13 mouse cellular contexts compared by ENCODE assay signal in genomic region chr9:60873257-60874054, GRCm38 (mm10).
DNase-seq lines count a peak whose midpoint lies in the region; ATAC-seq and TF ChIP-seq lines count a peak whose summit lies in the region.
"Had no signal": no experiment of that assay in that cellular context is flagged by ENCODE, and none has a peak within 500 bp of the region (broad histone marks: within the 10 kb centered on the region; RNA-seq: fewer than 3 reads in every experiment).

No protein-coding gene starts in this region.

- H3K4me1 ChIP-seq in hindbrain, embryonic 16.5 days (ENCODE audit: control insufficient read depth, insufficient read depth, low read depth, low read length) = peaks cover 9% of the 10 kb centered on the region
- peaks cover 20% of the 10 kb centered on the region for H3K4me1 ChIP-seq in hindbrain, embryonic 10.5 days (replicated peaks)
- peaks cover 15% of the 10 kb centered on the region for H3K4me1 ChIP-seq in lung, embryonic 15.5 days
- H3K4me1 ChIP-seq in lung, adult 2 months (ENCODE audit: control insufficient read depth, insufficient read depth, low read length) = no peaks in the 10 kb centered on the region
- H3K4me1 ChIP-seq: embryonic facial prominence, embryonic 12.5 days; liver, embryonic 13.5 days had no signal

- no peak for DNase-seq in hindbrain, embryonic 10.5 days (ENCODE audit: low spot score)
- DNase-seq in lung, adult 2 months = no peak
- DNase-seq in NIH3T3 (ENCODE audit: low read depth) = peak; percentile 9
- peak; percentile 26 for DNase-seq in retina, embryonic 14.5 days (ENCODE audit: low spot score)
- no peak for DNase-seq in adrenal gland, postnatal 14 days
- DNase-seq in urinary bladder, postnatal 10 days (ENCODE audit: low spot score) = no peak
- DNase-seq: cerebellum, postnatal 10 days; liver, embryonic 13.5 days had no signal

- H3K4me2 ChIP-seq in hindbrain, embryonic 16.5 days (ENCODE audit: low read length) = no peak overlapping the region
- no peak overlapping the region for H3K4me2 ChIP-seq in lung, embryonic 15.5 days
- H3K4me2 ChIP-seq: embryonic facial prominence, embryonic 12.5 days; hindbrain, embryonic 12.5 days; liver, embryonic 13.5 days; midbrain, embryonic 12.5 days had no signal

- H3K27me3 ChIP-seq in hindbrain, embryonic 16.5 days (replicated peaks; ENCODE audit: control insufficient read depth, insufficient read depth, low read length) = no peaks in the 10 kb centered on the region
- H3K27me3 ChIP-seq in hindbrain, embryonic 10.5 days (ENCODE audit: insufficient read depth, poor library complexity, severe bottlenecking) = no peaks in the 10 kb centered on the region
- H3K27me3 ChIP-seq in lung, embryonic 15.5 days = no peaks in the 10 kb centered on the region
- H3K27me3 ChIP-seq: embryonic facial prominence, embryonic 12.5 days; hindbrain, embryonic 12.5 days; liver, embryonic 13.5 days; midbrain, embryonic 12.5 days had no signal

- H3K9ac ChIP-seq in hindbrain, embryonic 16.5 days (ENCODE audit: low read depth, low read length) = no peak overlapping the region
- no peak overlapping the region for H3K9ac ChIP-seq in lung, embryonic 15.5 days
- H3K9ac ChIP-seq: embryonic facial prominence, embryonic 12.5 days; hindbrain, embryonic 12.5 days; liver, embryonic 13.5 days; midbrain, embryonic 12.5 days had no signal

- TF ChIP-seq CTCF in lung, adult 2 months (IDR thresholded peaks at IDR 0.05; ENCODE audit: insufficient read depth, low read length) = no peak

- ATAC-seq in hindbrain, embryonic 16.5 days = peak; percentile 58; the same call in 1 of the 2 replicates
- peak; percentile 67 for ATAC-seq in lung, embryonic 15.5 days (ENCODE audit: borderline replicate concordance, extremely low read depth, low FRiP score, low TSS enrichment)

- no peak overlapping the region for H3K27ac ChIP-seq in hindbrain, embryonic 16.5 days (ENCODE audit: low read depth, low read length)
- H3K27ac ChIP-seq in hindbrain, embryonic 10.5 days = no peak overlapping the region
- peak overlapping the region; percentile 44 for H3K27ac ChIP-seq in lung, embryonic 15.5 days
- H3K27ac ChIP-seq: embryonic facial prominence, embryonic 12.5 days; hindbrain, embryonic 12.5 days; liver, embryonic 13.5 days; midbrain, embryonic 12.5 days had no signal

- no peak overlapping the region for H3K4me3 ChIP-seq in hindbrain, embryonic 16.5 days (ENCODE audit: low read length)
- H3K4me3 ChIP-seq in hindbrain, embryonic 10.5 days = no peak overlapping the region
- no peak overlapping the region for H3K4me3 ChIP-seq in lung, embryonic 15.5 days
- H3K4me3 ChIP-seq in lung, adult 2 months (replicated peaks; ENCODE audit: extremely low read depth, low read depth, low read length) = no peak overlapping the region
- H3K4me3 ChIP-seq: embryonic facial prominence, embryonic 12.5 days; hindbrain, embryonic 12.5 days; liver, embryonic 13.5 days; midbrain, embryonic 12.5 days had no signal

- WGBS in hindbrain, embryonic 16.5 days = 56% methylated on average over 13 of the region's 13 CpGs
- 91% methylated on average over 13 of the region's 13 CpGs for WGBS in hindbrain, embryonic 10.5 days
- WGBS in lung, embryonic 15.5 days = 68% methylated on average over 13 of the region's 13 CpGs
- 79% methylated on average over 13 of the region's 13 CpGs for WGBS in lung, adult 2 months

- no peaks in the 10 kb centered on the region for H3K9me3 ChIP-seq in hindbrain, embryonic 16.5 days (ENCODE audit: control insufficient read depth, low read length)
- H3K9me3 ChIP-seq in hindbrain, embryonic 10.5 days = no peaks in the 10 kb centered on the region
- no peaks in the 10 kb centered on the region for H3K9me3 ChIP-seq in lung, embryonic 15.5 days
- H3K9me3 ChIP-seq: embryonic facial prominence, embryonic 12.5 days; hindbrain, embryonic 12.5 days; liver, embryonic 13.5 days; midbrain, embryonic 12.5 days had no signal

- no peaks in the 10 kb centered on the region for H3K36me3 ChIP-seq in hindbrain, embryonic 16.5 days (ENCODE audit: control insufficient read depth, insufficient read depth, low read length)
- peaks cover 62% of the 10 kb centered on the region for H3K36me3 ChIP-seq in hindbrain, embryonic 10.5 days
- peaks cover 20% of the 10 kb centered on the region for H3K36me3 ChIP-seq in lung, embryonic 15.5 days

- TF ChIP-seq POLR2A in lung, adult 2 months (IDR thresholded peaks at IDR 0.05; ENCODE audit: borderline replicate concordance, extremely low read depth, low read depth, low read length) = no peak

Comparison
In these comparisons a context has a peak if more than half of its experiments do, and no peak if none do; other contexts are left out.
1. DNase-seq: peak in NIH3T3 (single experiment) and retina, embryonic 14.5 days (single experiment); none in hindbrain, embryonic 10.5 days (single experiment), lung, adult 2 months (single experiment), adrenal gland, postnatal 14 days (single experiment) and urinary bladder, postnatal 10 days (single experiment).